16 mouse cellular contexts compared by ENCODE assay signal in genomic region chr7:81061936-81062335, GRCm38 (mm10). TPM values are rescaled to one million over a fixed set of nuclear protein-coding genes. Genes with fewer than 3 reads are reported as not detected.
DNase-seq lines count a peak whose midpoint lies in the region.
"Had no signal": no experiment of that assay in that cellular context is flagged by ENCODE, and none has a peak within 500 bp of the region (broad histone marks: within the 10 kb centered on the region; RNA-seq: fewer than 3 reads in every experiment).

No protein-coding gene starts in this region.

- peak; percentile 30 to 44 for DNase-seq in cerebellum, postnatal 10 days
- no peak for DNase-seq in cerebellum, adult 8-10 months
- DNase-seq in left cerebral cortex, adult 18-20 months (ENCODE audit: low spot score in 2 of 2): peak; percentile 33 to 43
- DNase-seq in left cerebral cortex, adult 9 months (ENCODE audit: low spot score in 2 of 2): no peak
- DNase-seq in brain, adult 2 months (ENCODE audit: low read depth, low spot score): peak; percentile 16
- peak; percentile 39 for DNase-seq in skeletal muscle tissue, adult 2 months (ENCODE audit: low read depth, low spot score)
- DNase-seq in layer of hippocampus, adult 9-10 months (ENCODE audit: low spot score): no peak
- DNase-seq: B cell, adult 2 months; heart, adult 11 months; liver; liver, postnatal 0 days; lung, postnatal 14 days; right cerebral cortex, postnatal 4 days; thymus, postnatal 4 days had no signal

RNA-seq across cellular contexts. Expression of gene Alpk3, which starts 4.5 kb away (rescaled TPM):
- under 1 TPM; 0.23 to 0.30 TPM for total RNA-seq in left cerebral cortex, adult 18-20 months (2021)

RNA-seq across cellular contexts. Expression of gene Slc28a1, which starts 52.7 kb away (rescaled TPM):
- under 1 TPM; 0.16 to 0.30 TPM for total RNA-seq in left cerebral cortex, adult 18-20 months (2021)
- total RNA-seq: hematopoietic stem cell, adult 5-6 weeks; layer of hippocampus, postnatal 14 days had no signal

Comparison
In these comparisons a context has a peak if more than half of its experiments do, and no peak if none do; other contexts are left out.
1. DNase-seq: peak in cerebellum, postnatal 10 days (2 of 2), left cerebral cortex, adult 18-20 months (2 of 2), brain, adult 2 months (single experiment) and skeletal muscle tissue, adult 2 months (single experiment); none in cerebellum, adult 8-10 months (single experiment), left cerebral cortex, adult 9 months (0 of 2) and layer of hippocampus, adult 9-10 months (single experiment).